10 mouse cellular contexts compared by ENCODE assay signal in genomic region chr1:85758231-85758968, GRCm38 (mm10). TPM values are rescaled to one million over a fixed set of nuclear protein-coding genes. Genes with fewer than 3 reads are reported as not detected.
DNase-seq lines count a peak whose midpoint lies in the region; ATAC-seq lines count a peak whose summit lies in the region.
"Had no signal": no experiment of that assay in that cellular context is flagged by ENCODE, and none has a peak within 500 bp of the region (broad histone marks: within the 10 kb centered on the region; RNA-seq: fewer than 3 reads in every experiment).

No protein-coding gene starts in this region.

- ATAC-seq in frontal cortex, adult (ENCODE audit: low TSS enrichment), result peak; percentile 96
- ATAC-seq in limb, embryonic 11.5 days (ENCODE audit: insufficient number of reproducible peaks, low FRiP score, low TSS enrichment, low read depth), result no peak
- ATAC-seq in heart, embryonic 16.5 days (replicated peaks; ENCODE audit: extremely low read depth, insufficient read depth, low FRiP score), result no peak; the same call in 1 of the 2 replicates

- H3K9ac ChIP-seq in limb, embryonic 11.5 days (ENCODE audit: low read length), result no peak overlapping the region
- H3K9ac ChIP-seq in heart, embryonic 16.5 days (ENCODE audit: low read length), result peak overlapping the region; percentile 51
- H3K9ac ChIP-seq: stomach, embryonic 15.5 days had no signal

- no peak overlapping the region for H3K4me3 ChIP-seq in limb, embryonic 11.5 days (ENCODE audit: low read depth, low read length)
- no peak overlapping the region for H3K4me3 ChIP-seq in limb, embryonic 10.5 days
- peak overlapping the region; percentile 10 for H3K4me3 ChIP-seq in heart, embryonic 16.5 days (ENCODE audit: low read length)
- H3K4me3 ChIP-seq: stomach, embryonic 15.5 days had no signal

- DNase-seq in frontal cortex, postnatal 14 days (ENCODE audit: low spot score in 2 of 2), result no peak
- DNase-seq in limb, embryonic 11.5 days (ENCODE audit: low spot score), result no peak
- no peak for DNase-seq in limb, embryonic 10.5 days (ENCODE audit: low spot score)
- peak; percentile 15 for DNase-seq in retina, postnatal 1 day
- no peak for DNase-seq in lung, postnatal 36 days
- DNase-seq in lung, postnatal 10 days, result no peak

- H3K4me1 ChIP-seq in limb, embryonic 11.5 days (ENCODE audit: control insufficient read depth, insufficient read depth, low read length), result no peaks in the 10 kb centered on the region
- 0 out of 2 replicates have a peak, but pooled peaks cover 6% of the 10 kb centered on the region for H3K4me1 ChIP-seq in limb, embryonic 10.5 days
- peaks cover 9% of the 10 kb centered on the region for H3K4me1 ChIP-seq in heart, embryonic 16.5 days (ENCODE audit: control insufficient read depth, insufficient read depth, low read length)
- H3K4me1 ChIP-seq: stomach, embryonic 15.5 days had no signal

- H3K27ac ChIP-seq in limb, embryonic 11.5 days (replicated peaks; ENCODE audit: low read depth, low read length), result no peak overlapping the region
- no peak overlapping the region for H3K27ac ChIP-seq in limb, embryonic 10.5 days
- 0 out of 2 replicates have a peak overlapping the region, but pooled peaks have one; percentile 25 for H3K27ac ChIP-seq in heart, embryonic 16.5 days (ENCODE audit: low read length)
- H3K27ac ChIP-seq: macrophage; stomach, embryonic 15.5 days had no signal

- H3K27me3 ChIP-seq in limb, embryonic 11.5 days (ENCODE audit: control insufficient read depth, insufficient read depth, low read length), result no peaks in the 10 kb centered on the region
- no peaks in the 10 kb centered on the region for H3K27me3 ChIP-seq in limb, embryonic 10.5 days (ENCODE audit: low read depth, poor library complexity, severe bottlenecking)
- no peaks in the 10 kb centered on the region for H3K27me3 ChIP-seq in heart, embryonic 16.5 days (ENCODE audit: control insufficient read depth, insufficient read depth, low read length)
- H3K27me3 ChIP-seq: stomach, embryonic 15.5 days had no signal

- 28% methylated on average over 13 of the region's 14 CpGs for WGBS in limb, embryonic 11.5 days
- WGBS in limb, embryonic 10.5 days, result 34% methylated on average over 14 of the region's 14 CpGs
- WGBS in heart, embryonic 16.5 days, result 22% methylated on average over 14 of the region's 14 CpGs

- H3K4me2 ChIP-seq in limb, embryonic 11.5 days (ENCODE audit: low read depth, severe bottlenecking), result peak overlapping the region; percentile 7; the same call in 1 of the 2 replicates
- H3K4me2 ChIP-seq in heart, embryonic 16.5 days (ENCODE audit: low read depth, low read length), result peak overlapping the region; percentile 43
- H3K4me2 ChIP-seq: stomach, embryonic 15.5 days had no signal

- H3K9me3 ChIP-seq in limb, embryonic 11.5 days (ENCODE audit: control insufficient read depth, low read length), result no peaks in the 10 kb centered on the region
- H3K9me3 ChIP-seq in limb, embryonic 10.5 days (replicated peaks), result no peaks in the 10 kb centered on the region
- no peaks in the 10 kb centered on the region for H3K9me3 ChIP-seq in heart, embryonic 16.5 days (replicated peaks; ENCODE audit: control insufficient read depth, low read length)
- H3K9me3 ChIP-seq: stomach, embryonic 15.5 days had no signal

- no peaks in the 10 kb centered on the region for H3K36me3 ChIP-seq in limb, embryonic 11.5 days (ENCODE audit: control insufficient read depth, insufficient read depth, low read length)
- no peaks in the 10 kb centered on the region for H3K36me3 ChIP-seq in limb, embryonic 10.5 days
- no peaks in the 10 kb centered on the region for H3K36me3 ChIP-seq in heart, embryonic 16.5 days (ENCODE audit: control insufficient read depth, insufficient read depth)
- H3K36me3 ChIP-seq: stomach, embryonic 15.5 days had no signal

RNA-seq across cellular contexts. Expression of gene A630001G21Rik, which starts 20.0 kb away (rescaled TPM):
- polyA plus RNA-seq in limb, embryonic 11.5 days (2014; fragmentation: Nextera tagmentation; extraction: Ambion mirVana), result 0.64 and 0.70 TPM in 2 replicates
- polyA plus RNA-seq in limb, embryonic 10.5 days (2016; fragmentation: Nextera tagmentation; extraction: Ambion mirVana), result 0.48 and 0.74 TPM in 2 replicates
- 0.86 and 2.6 TPM in 2 replicates for polyA plus RNA-seq in heart, embryonic 16.5 days (2015; fragmentation: Nextera tagmentation; extraction: Ambion mirVana)

RNA-seq across cellular contexts. Expression of gene Cab39, which starts 34.8 kb away (rescaled TPM):
- polyA plus RNA-seq in limb, embryonic 11.5 days (2014; fragmentation: Nextera tagmentation; extraction: Ambion mirVana), result 40.3 and 45.2 TPM in 2 replicates
- polyA plus RNA-seq in limb, embryonic 10.5 days (2016; fragmentation: Nextera tagmentation; extraction: Ambion mirVana), result 28.1 and 33.5 TPM in 2 replicates
- polyA plus RNA-seq in heart, embryonic 16.5 days (2015; fragmentation: Nextera tagmentation; extraction: Ambion mirVana), result 23.5 and 24.1 TPM in 2 replicates
